ENCODE assay signal across 8 mouse cellular contexts in genomic region chr13:47014334-47015194, GRCm38 (mm10). TPM values are rescaled to one million over a fixed set of nuclear protein-coding genes. Genes with fewer than 3 reads are reported as not detected.
A peak's percentile ranks its signal among the peaks of the same experiment; 100 is the strongest.
DNase-seq lines count a peak whose midpoint lies in the region; ATAC-seq lines count a peak whose summit lies in the region.

Gene Nhlrc1 (minus strand): TSS chr13:47014850.

- H3K4me3 ChIP-seq in megakaryocyte, embryonic 14.5 days (replicated peaks): peak within 1 kb of the TSS; percentile 93

- peak; percentile 81 to 84 for DNase-seq in adrenal gland, adult 18-20 months (ENCODE audit: low spot score in 2 of 2)
- peak; percentile 88 for DNase-seq in embryo, embryonic 11 days
- peak; percentile 74 for DNase-seq in gastrocnemius, postnatal 25 days
- DNase-seq in left cerebral cortex, adult 9 months (ENCODE audit: low spot score in 2 of 2): peak; percentile 40 to 84
- DNase-seq in right cerebral cortex, adult 18-20 months: peak; percentile 76
- peak; percentile 46 to 79 for DNase-seq in urinary bladder, adult 18-20 months (ENCODE audit: low spot score in 2 of 2)

- peaks cover 14% of the 10 kb centered on the region for H3K27me3 ChIP-seq in megakaryocyte, embryonic 14.5 days (replicated peaks)

- H3K4me1 ChIP-seq in megakaryocyte, embryonic 14.5 days: peaks cover 26% of the 10 kb centered on the region

- H3K36me3 ChIP-seq in megakaryocyte, embryonic 14.5 days (replicated peaks; ENCODE audit: low read length): no peaks in the 10 kb centered on the region

- peak; percentile 92 for ATAC-seq in inflammation-experienced regulatory T-cells, adult 6 months

- peaks cover 23% of the 10 kb centered on the region for H3K9me3 ChIP-seq in megakaryocyte, embryonic 14.5 days

RNA-seq across cellular contexts. Expression of gene Nhlrc1, which starts in this region (rescaled TPM):
- 1 to 10 TPM; 4.8 to 5.9 TPM for total RNA-seq in adrenal gland, adult 18-20 months (2021)
- total RNA-seq in gastrocnemius, postnatal 25 days (2021): 1 to 10 TPM; 3.7 to 4.6 TPM
- polyA plus RNA-seq in inflammation-experienced regulatory T-cells, adult 6 months (2017; shearing (Covaris generic)): under 1 TPM in 2 of 3 experiments, not detected in 1; 0.67 to 0.74 TPM
- 0.87 TPM in 1 of 2 replicates, not detected in the other for polyA plus RNA-seq in megakaryocyte, embryonic 14.5 days (2012; ENCODE audit: insufficient read depth, low replicate concordance)

Comparison
In these comparisons a context has a peak if more than half of its experiments do, and no peak if none do; other contexts are left out.
1. Peak in every context shown above with its lines: DNase-seq, ATAC-seq and H3K4me3 ChIP-seq.
2. Peak in ATAC-seq in inflammation-experienced regulatory T-cells, adult 6 months; RNA of the gene not detected or under 1 TPM.